ENCODE assay signal across 1 mouse cellular context in the genomic region with DNA sequence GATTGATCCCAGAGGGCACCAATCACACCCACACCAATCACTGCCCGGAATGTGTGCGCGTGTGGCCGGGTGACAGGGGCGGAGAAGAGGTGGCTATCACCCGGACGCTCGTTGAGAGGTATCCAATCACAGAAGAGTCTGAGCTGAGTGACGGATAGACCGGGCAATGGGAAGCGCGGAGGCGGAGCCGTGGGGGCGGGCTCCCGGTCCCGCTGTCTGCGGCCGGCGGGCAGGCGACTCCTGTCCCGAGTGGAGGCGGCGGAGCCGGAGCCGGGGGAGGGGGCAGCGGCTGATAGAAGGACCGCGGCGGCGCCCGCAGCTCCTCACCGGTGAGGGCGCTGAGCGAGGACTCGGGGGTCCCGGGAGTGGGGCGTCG.
TF ChIP-seq lines count a peak whose summit lies in the region.

A gene (plus strand): TSS at position 139 of the 376 bp plus-strand sequence.

TF ChIP-seq in CH12.LX, 34 proteins besides CTCF, POLR2A, EP300 and RAD21 (continued from another document):
- no peak for TF ChIP-seq E2F4 (IDR thresholded peaks at IDR 0.05; ENCODE audit: insufficient replicate concordance, low read depth, low read length)
- peak; percentile 26; the same call in 1 of the 2 replicates for TF ChIP-seq MAZ (IDR thresholded peaks at IDR 0.05; ENCODE audit: low read depth, low read length)
- TF ChIP-seq NRF1 (IDR thresholded peaks at IDR 0.05; ENCODE audit: low read depth, low read length): peak; percentile 70
- no peak for TF ChIP-seq ETS1 (conservative IDR thresholded peaks at IDR 0.05; ENCODE audit: low read depth, low read length)
- TF ChIP-seq HCFC1 (IDR thresholded peaks at IDR 0.05; ENCODE audit: low read depth, low read length): peak; percentile 50; the same call in 1 of the 2 replicates
- TF ChIP-seq TCF12 (IDR thresholded peaks at IDR 0.05; ENCODE audit: low read depth, low read length): peak; percentile 52; the same call in 1 of the 2 replicates
- TF ChIP-seq MXI1 (IDR thresholded peaks at IDR 0.05; ENCODE audit: low read depth, low read length): peak; percentile 79
- peak; percentile 21; the same call in 1 of the 2 replicates for TF ChIP-seq ZMIZ1 (IDR thresholded peaks at IDR 0.05; ENCODE audit: low read depth, low read length)
- peak; percentile 4; the same call in 1 of the 2 replicates for TF ChIP-seq USF1 (IDR thresholded peaks at IDR 0.05; ENCODE audit: low read depth, low read length)
- TF ChIP-seq MYC (IDR thresholded peaks at IDR 0.05; ENCODE audit: low read depth, low read length): no peak
- peak; percentile 65; the same call in 1 of the 2 replicates for TF ChIP-seq SIN3A (IDR thresholded peaks at IDR 0.05; ENCODE audit: low read length)
- TF ChIP-seq GABPA (IDR thresholded peaks at IDR 0.05; ENCODE audit: insufficient replicate concordance, low read depth, low read length): no peak
- no peak for TF ChIP-seq SMC3 (IDR thresholded peaks at IDR 0.05; ENCODE audit: low read depth, low read length)
- TF ChIP-seq USF2 (conservative IDR thresholded peaks at IDR 0.05; ENCODE audit: low read depth, low read length): no peak
- TF ChIP-seq POLR2AphosphoS2 (IDR thresholded peaks at IDR 0.05; ENCODE audit: low read depth, low read length): no peak
